Mouse (Mus musculus): ENCODE measurements around the gene Flcn.

Flcn gene

GRCm38 (mm10) chr11:59760796-59761195 lies 49.0 kb downstream of the Flcn start:
- DNase-seq, result peak; percentile 37 to 43

- no peak for DNase-seq
Measured at GRCm38 (mm10) chr11:59759626-59760025, 50.2 kb downstream of the Flcn start.

- peak; percentile 96 to 97 for DNase-seq
Measured at GRCm38 (mm10) chr11:59759178-59759577, 50.6 kb downstream of the Flcn start.

- DNase-seq, result peak; percentile 53 to 55
Measured at GRCm38 (mm10) chr11:59758191-59758985, 51.4 kb downstream of the Flcn start.

GRCm38 (mm10) chr11:59756351-59756750 lies 53.5 kb downstream of the Flcn start:
- DNase-seq, result no peak

- no peak for DNase-seq
Measured at GRCm38 (mm10) chr11:59754504-59754903, 55.3 kb downstream of the Flcn start.

GRCm38 (mm10) chr11:59749050-59749449 lies 60.8 kb downstream of the Flcn start:
- no peak for DNase-seq

GRCm38 (mm10) chr11:59746614-59747013 lies 63.2 kb downstream of the Flcn start:
- DNase-seq, result peak; percentile 70 to 79

- no peak for DNase-seq
Measured at GRCm38 (mm10) chr11:59745851-59746250, 64.0 kb downstream of the Flcn start.

GRCm38 (mm10) chr11:59744374-59744773 lies 65.4 kb downstream of the Flcn start:
- peak; percentile 33 to 38 for DNase-seq

- no peak for DNase-seq
Measured at GRCm38 (mm10) chr11:59743712-59744111, 66.1 kb downstream of the Flcn start.

GRCm38 (mm10) chr11:59743307-59743706 lies 66.5 kb downstream of the Flcn start:
- no peak for DNase-seq

GRCm38 (mm10) chr11:59741915-59742314 lies 67.9 kb downstream of the Flcn start:
- peak in 1 of 2 experiments; percentile 42 for DNase-seq
